Mouse (Mus musculus): ENCODE measurements around the gene Rnf123. TPM values are rescaled to one million over a fixed set of nuclear protein-coding genes. Genes with fewer than 3 reads are reported as not detected.

Rnf123 gene
- polyA plus RNA-seq, 1 experiment from 2014 or later, result 54.7 TPM

- no peak for ATAC-seq (replicated peaks)
- peaks cover 34% of the 10 kb centered on the region for H3K36me3 ChIP-seq (replicated peaks)
- no peaks in the 10 kb centered on the region for H3K9me3 ChIP-seq
- H3K4me2 ChIP-seq, result no peak overlapping the region
- H3K27ac ChIP-seq, result no peak overlapping the region
- H3K27me3 ChIP-seq (replicated peaks), result no peaks in the 10 kb centered on the region
- H3K9ac ChIP-seq, result no peak overlapping the region
- 58% methylated on average over 4 of the region's 4 CpGs for WGBS
- no peak overlapping the region for H3K4me3 ChIP-seq
- no peaks in the 10 kb centered on the region for H3K4me1 ChIP-seq
Observed at GRCm38 (mm10) chr9:108117143-108117542, 34.0 kb upstream of the Rnf123 start.

GRCm38 (mm10) chr9:108115290-108116077 is 32.3 kb upstream of the Rnf123 start:
- Histone ChIP-seq H3K27ac (no peak overlapping the region), H3K27me3 (replicated peaks) (no peaks in the 10 kb centered on the region), H3K4me1 (peaks cover 7% of the 10 kb centered on the region), H3K9me3 (no peaks in the 10 kb centered on the region), H3K36me3 (replicated peaks) (peaks cover 34% of the 10 kb centered on the region), H3K4me2 (no peak overlapping the region), H3K4me3 (no peak overlapping the region), H3K9ac (no peak overlapping the region)
- ATAC-seq (replicated peaks), result no peak
- 71% methylated on average over 43 of the region's 43 CpGs for WGBS

DNA sequence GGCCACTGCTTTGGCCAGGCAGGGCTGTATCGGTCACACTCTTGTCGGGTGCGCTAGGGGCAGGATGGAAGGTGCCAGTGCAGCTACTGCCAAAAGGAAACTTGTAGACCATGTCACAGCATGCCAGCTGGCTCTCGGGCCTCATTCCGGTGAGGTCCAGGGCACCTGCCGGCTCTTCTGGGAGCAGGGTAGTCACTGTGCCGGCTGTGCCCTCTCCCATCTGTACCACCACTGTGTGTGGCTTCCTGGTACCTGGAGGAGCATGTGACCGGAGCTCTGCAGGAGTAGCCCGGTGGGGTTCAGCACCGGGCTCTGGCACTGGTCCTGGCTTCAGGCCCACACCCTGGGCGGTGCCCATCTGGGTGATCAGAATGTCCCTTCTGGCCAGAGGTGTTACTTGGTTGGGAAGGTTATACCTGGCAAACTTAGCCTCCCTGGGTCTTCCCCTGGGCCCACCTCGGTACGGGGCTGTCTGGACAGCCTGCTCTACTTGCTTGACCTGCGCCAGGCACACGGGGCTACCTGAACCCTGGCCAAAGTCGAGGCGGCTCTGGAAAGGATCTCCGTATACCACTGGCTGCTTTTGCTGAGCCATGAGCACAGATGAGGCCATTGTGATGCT is 29.7 kb upstream of the Rnf123 start:
- Histone ChIP-seq H3K27ac (no peak overlapping the region), H3K4me3 (no peak overlapping the region), H3K9ac (no peak overlapping the region), H3K36me3 (replicated peaks) (peaks cover 34% of the 10 kb centered on the region), H3K4me2 (no peak overlapping the region), H3K4me1 (peaks cover 7% of the 10 kb centered on the region), H3K9me3 (no peaks in the 10 kb centered on the region), H3K27me3 (replicated peaks) (no peaks in the 10 kb centered on the region)
- no peak for ATAC-seq (replicated peaks)
- WGBS, result 95% methylated on average over 18 of the region's 18 CpGs

GRCm38 (mm10) chr9:108111593-108112121 is 28.5 kb upstream of the Rnf123 start:
- WGBS, result 75% methylated on average over 17 of the region's 17 CpGs
- Histone ChIP-seq H3K36me3 (replicated peaks) (peaks cover 29% of the 10 kb centered on the region), H3K27ac (0 out of 2 replicates have a peak overlapping the region, but pooled peaks have one; percentile 10), H3K9me3 (no peaks in the 10 kb centered on the region), H3K4me2 (peak overlapping the region; percentile 31), H3K4me1 (peaks cover 7% of the 10 kb centered on the region), H3K27me3 (replicated peaks) (no peaks in the 10 kb centered on the region), H3K9ac (no peak overlapping the region), H3K4me3 (no peak overlapping the region)
- no peak for ATAC-seq (replicated peaks)

- H3K27ac ChIP-seq, result 0 out of 2 replicates have a peak overlapping the region, but pooled peaks have one; percentile 10
- no peak overlapping the region for H3K9ac ChIP-seq
- no peaks in the 10 kb centered on the region for H3K27me3 ChIP-seq (replicated peaks)
- H3K4me3 ChIP-seq, result no peak overlapping the region
- peaks cover 7% of the 10 kb centered on the region for H3K4me1 ChIP-seq
- ATAC-seq (replicated peaks), result no peak
- H3K4me2 ChIP-seq, result peak overlapping the region; percentile 31
- H3K36me3 ChIP-seq (replicated peaks), result peaks cover 24% of the 10 kb centered on the region
- no peaks in the 10 kb centered on the region for H3K9me3 ChIP-seq
- 8% methylated on average over 22 of the region's 22 CpGs for WGBS
Observed at GRCm38 (mm10) chr9:108111101-108111592, 28.0 kb upstream of the Rnf123 start.

GRCm38 (mm10) chr9:108110160-108110559 is 27.0 kb upstream of the Rnf123 start:
- H3K36me3 ChIP-seq (replicated peaks), result peaks cover 16% of the 10 kb centered on the region
- peaks cover 12% of the 10 kb centered on the region for H3K4me1 ChIP-seq
- no peaks in the 10 kb centered on the region for H3K9me3 ChIP-seq
- WGBS, result 89% methylated on average over 16 of the region's 16 CpGs
- H3K27ac ChIP-seq, result no peak overlapping the region
- H3K27me3 ChIP-seq (replicated peaks), result no peaks in the 10 kb centered on the region
- ATAC-seq (replicated peaks), result no peak
- no peak overlapping the region for H3K4me2 ChIP-seq
- no peak overlapping the region for H3K9ac ChIP-seq
- no peak overlapping the region for H3K4me3 ChIP-seq

GRCm38 (mm10) chr9:108107867-108108266 is 24.7 kb upstream of the Rnf123 start:
- no peak for ATAC-seq (replicated peaks)
- WGBS, result 96% methylated on average over 16 of the region's 16 CpGs

GRCm38 (mm10) chr9:108106090-108106489 is 22.9 kb upstream of the Rnf123 start:
- 89% methylated on average over 23 of the region's 23 CpGs for WGBS
- Histone ChIP-seq H3K27me3 (replicated peaks) (no peaks in the 10 kb centered on the region), H3K4me3 (no peak overlapping the region), H3K27ac (no peak overlapping the region), H3K9me3 (no peaks in the 10 kb centered on the region), H3K9ac (no peak overlapping the region), H3K4me1 (peaks cover 13% of the 10 kb centered on the region), H3K4me2 (no peak overlapping the region), H3K36me3 (replicated peaks) (peaks cover 19% of the 10 kb centered on the region)
- ATAC-seq (replicated peaks), result no peak

More at GRCm38 (mm10) chr9:108107867-108108266, 24.7 kb upstream of the Rnf123 start:
- H3K9me3 ChIP-seq, result no peaks in the 10 kb centered on the region
- no peak overlapping the region for H3K27ac ChIP-seq
- H3K36me3 ChIP-seq (replicated peaks), result peaks cover 11% of the 10 kb centered on the region
- H3K4me1 ChIP-seq, result peaks cover 17% of the 10 kb centered on the region
- H3K4me3 ChIP-seq, result no peak overlapping the region
- H3K27me3 ChIP-seq (replicated peaks), result no peaks in the 10 kb centered on the region
- H3K4me2 ChIP-seq, result no peak overlapping the region
- H3K9ac ChIP-seq, result no peak overlapping the region

DNA sequence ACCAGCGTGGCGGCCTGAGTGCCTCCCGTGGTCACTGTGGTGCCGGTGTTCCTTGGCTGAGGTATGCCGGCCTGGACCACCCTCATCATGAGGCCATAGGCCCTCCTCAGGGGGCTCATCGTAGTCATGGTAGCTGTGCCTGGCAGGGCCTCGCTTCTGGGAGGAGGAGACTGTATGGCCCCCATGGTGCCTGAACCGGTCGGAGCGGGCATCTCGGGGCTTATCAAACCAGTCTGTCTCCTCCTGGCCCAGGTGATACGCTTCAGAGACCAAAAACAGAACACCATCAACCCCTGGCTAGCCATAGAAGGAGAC is 22.4 kb upstream of the Rnf123 start:
- no peak for ATAC-seq (replicated peaks)
- Histone ChIP-seq H3K36me3 (replicated peaks) (peaks cover 21% of the 10 kb centered on the region), H3K27me3 (replicated peaks) (no peaks in the 10 kb centered on the region), H3K4me3 (no peak overlapping the region), H3K9me3 (no peaks in the 10 kb centered on the region), H3K27ac (no peak overlapping the region), H3K4me1 (peaks cover 11% of the 10 kb centered on the region; the same call in 1 of the 2 replicates), H3K9ac (no peak overlapping the region), H3K4me2 (no peak overlapping the region)
- 68% methylated on average over 12 of the region's 12 CpGs for WGBS

DNA sequence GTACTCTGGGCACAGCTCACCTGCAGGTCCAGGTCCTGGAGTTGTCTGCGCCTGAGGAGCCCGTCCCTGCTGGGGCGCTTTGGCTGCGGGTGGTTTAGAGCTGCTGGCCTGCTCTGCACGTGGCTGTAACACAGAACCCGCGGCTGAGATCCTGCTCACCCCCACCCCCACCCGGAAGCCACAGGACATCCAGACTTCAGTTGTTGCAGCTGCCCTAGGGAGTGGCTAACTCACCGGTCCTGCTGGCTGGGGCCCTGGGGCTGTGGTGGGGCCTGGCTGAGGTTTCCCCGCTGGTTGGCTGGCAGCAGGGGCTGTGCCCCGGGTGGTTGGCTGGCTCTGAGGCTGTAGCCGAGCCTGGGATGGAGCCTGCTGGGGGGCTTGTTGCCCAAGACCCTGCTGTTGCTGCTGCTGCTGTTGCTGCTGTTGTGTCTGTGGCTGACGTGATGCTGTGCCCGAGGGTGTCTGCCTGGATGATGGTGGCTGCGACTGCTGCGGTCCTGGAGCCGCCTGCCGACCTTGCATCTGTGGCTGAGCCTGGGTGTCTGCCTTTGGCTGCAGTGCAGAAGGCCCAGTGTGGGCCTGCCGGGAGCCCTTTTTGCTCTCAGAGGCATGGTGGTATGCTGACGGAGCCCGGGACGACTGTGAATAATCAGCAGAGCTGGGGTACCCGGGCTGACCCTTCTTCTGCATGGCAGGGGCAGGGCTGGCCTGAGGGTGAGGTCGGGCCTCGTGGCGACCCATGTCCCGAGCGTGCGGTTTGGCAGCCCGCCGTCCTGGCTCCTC is 21.8 kb upstream of the Rnf123 start:
- H3K9ac ChIP-seq, result no peak overlapping the region
- H3K9me3 ChIP-seq, result no peaks in the 10 kb centered on the region
- H3K4me3 ChIP-seq, result no peak overlapping the region
- H3K27me3 ChIP-seq (replicated peaks), result no peaks in the 10 kb centered on the region
- no peak for ATAC-seq (replicated peaks)
- peaks cover 21% of the 10 kb centered on the region for H3K36me3 ChIP-seq (replicated peaks)
- no peak overlapping the region for H3K27ac ChIP-seq
- 37% methylated on average over 31 of the region's 31 CpGs for WGBS
- H3K4me2 ChIP-seq, result no peak overlapping the region
- peaks cover 11% of the 10 kb centered on the region; the same call in 1 of the 2 replicates for H3K4me1 ChIP-seq

- Histone ChIP-seq H3K4me2 (no peak overlapping the region), H3K4me1 (peaks cover 10% of the 10 kb centered on the region), H3K27me3 (replicated peaks) (no peaks in the 10 kb centered on the region), H3K9me3 (no peaks in the 10 kb centered on the region), H3K36me3 (replicated peaks) (peaks cover 26% of the 10 kb centered on the region; the same call in 1 of the 2 replicates), H3K9ac (no peak overlapping the region), H3K27ac (no peak overlapping the region), H3K4me3 (no peak overlapping the region)
- no peak for ATAC-seq (replicated peaks)
- 86% methylated on average over 8 of the region's 8 CpGs for WGBS
Observed at GRCm38 (mm10) chr9:108099619-108100018, 16.5 kb upstream of the Rnf123 start.
